In the genomic region with DNA sequence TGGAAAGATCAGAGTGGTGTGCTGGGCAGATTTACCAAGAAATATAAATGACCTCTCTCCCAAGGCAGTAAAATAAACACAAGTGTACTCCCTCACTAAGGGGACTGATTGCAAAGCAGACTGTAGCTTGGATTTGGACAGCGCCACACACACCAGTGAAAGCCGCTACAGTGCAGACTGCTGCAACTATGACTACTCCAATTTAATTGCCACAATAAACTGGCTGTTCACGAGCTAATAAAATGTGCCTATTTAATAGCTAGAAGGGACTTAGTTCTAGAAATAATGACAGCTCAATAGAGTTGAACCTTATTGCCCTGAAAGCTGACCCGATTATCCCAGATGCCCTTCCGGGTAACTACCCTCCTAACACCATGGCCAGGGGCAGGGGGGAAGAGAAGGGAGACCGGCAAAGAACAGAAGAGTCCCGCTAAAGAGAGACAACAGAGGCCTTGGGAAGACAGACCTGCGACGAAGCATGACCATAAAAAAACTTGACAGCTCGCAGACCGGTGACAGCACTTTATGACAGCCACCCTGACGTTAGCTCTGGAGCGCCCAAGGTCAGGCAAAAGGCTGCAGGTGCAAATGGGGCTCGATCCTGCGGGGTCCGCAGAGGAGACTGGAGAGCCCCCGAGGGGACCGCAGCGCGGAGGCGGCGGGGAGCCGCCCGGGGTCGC, we compare ENCODE assay signal across 7 mouse cellular contexts. TPM values are rescaled to one million over a fixed set of nuclear protein-coding genes. Genes with fewer than 3 reads are reported as not detected.
A peak's percentile ranks its signal among the peaks of the same experiment; 100 is the strongest.
DNase-seq lines count a peak whose midpoint lies in the region; ATAC-seq lines count a peak whose summit lies in the region.

No protein-coding gene starts in this region.

- no peak for ATAC-seq in neural tube, embryonic 11.5 days (ENCODE audit: insufficient read depth, low FRiP score, low TSS enrichment)
- ATAC-seq in embryonic facial prominence, embryonic 14.5 days (ENCODE audit: low read depth): no peak
- ATAC-seq in intestine, embryonic 14.5 days (replicated peaks; ENCODE audit: low FRiP score, low TSS enrichment, low read depth): 0 out of 2 replicates have a peak, but pooled peaks have one; percentile 6
- ATAC-seq in neural tube, embryonic 14.5 days (ENCODE audit: low read depth): peak; percentile 32; the same call in 1 of the 2 replicates

- H3K4me2 ChIP-seq in neural tube, embryonic 11.5 days (ENCODE audit: low read depth): peak overlapping the region; percentile 92
- H3K4me2 ChIP-seq in embryonic facial prominence, embryonic 14.5 days (ENCODE audit: low read depth, low read length): peak overlapping the region; percentile 69
- H3K4me2 ChIP-seq in intestine, embryonic 14.5 days (ENCODE audit: low read length): peak overlapping the region; percentile 94
- H3K4me2 ChIP-seq in neural tube, embryonic 14.5 days (ENCODE audit: low read depth, low read length): peak overlapping the region; percentile 97

- H3K36me3 ChIP-seq in neural tube, embryonic 11.5 days (ENCODE audit: control insufficient read depth, insufficient read depth, low read length): no peaks in the 10 kb centered on the region
- no peaks in the 10 kb centered on the region for H3K36me3 ChIP-seq in embryonic facial prominence, embryonic 14.5 days (ENCODE audit: control insufficient read depth, insufficient read depth, low read length)
- no peaks in the 10 kb centered on the region; the same call in 1 of the 2 replicates for H3K36me3 ChIP-seq in intestine, embryonic 14.5 days (ENCODE audit: control insufficient read depth, insufficient read depth, low read length)
- H3K36me3 ChIP-seq in neural tube, embryonic 14.5 days (ENCODE audit: control insufficient read depth, insufficient read depth, low read length): no peaks in the 10 kb centered on the region

- no peaks in the 10 kb centered on the region for H3K27me3 ChIP-seq in neural tube, embryonic 11.5 days (ENCODE audit: control insufficient read depth, insufficient read depth, low read length)
- no peaks in the 10 kb centered on the region for H3K27me3 ChIP-seq in embryonic facial prominence, embryonic 14.5 days (replicated peaks; ENCODE audit: control insufficient read depth, insufficient read depth, low read length)
- H3K27me3 ChIP-seq in intestine, embryonic 14.5 days (replicated peaks; ENCODE audit: control insufficient read depth, insufficient read depth, low read length): no peaks in the 10 kb centered on the region
- no peaks in the 10 kb centered on the region for H3K27me3 ChIP-seq in neural tube, embryonic 14.5 days (ENCODE audit: control insufficient read depth, insufficient read depth, low read length)

- no peak for DNase-seq in neural tube, embryonic 11.5 days (ENCODE audit: low spot score)
- no peak for DNase-seq in neural tube, embryonic 10.5 days (ENCODE audit: extremely low spot score, low spot score)
- no peak for DNase-seq in embryonic facial prominence, embryonic 14.5 days (ENCODE audit: low spot score)
- no peak for DNase-seq in intestine, embryonic 14.5 days (ENCODE audit: low spot score)
- DNase-seq in urinary bladder, adult 18-20 months (ENCODE audit: low spot score in 2 of 2): no peak
- DNase-seq in right cerebral cortex, adult 18-20 months: no peak

- H3K27ac ChIP-seq in neural tube, embryonic 11.5 days (ENCODE audit: low read depth, low read length): peak overlapping the region; percentile 78; the same call in 1 of the 2 replicates
- H3K27ac ChIP-seq in embryonic facial prominence, embryonic 14.5 days (replicated peaks; ENCODE audit: low read depth, low read length): peak overlapping the region; percentile 91; the same call in 1 of the 2 replicates
- H3K27ac ChIP-seq in intestine, embryonic 14.5 days (ENCODE audit: low read depth): peak overlapping the region; percentile 83
- H3K27ac ChIP-seq in neural tube, embryonic 14.5 days (ENCODE audit: low read depth, low read length): peak overlapping the region; percentile 90

- 4% methylated on average over 25 of the region's 25 CpGs for WGBS in neural tube, embryonic 11.5 days
- WGBS in embryonic facial prominence, embryonic 14.5 days: 9% methylated on average over 13 of the region's 25 CpGs
- 3% methylated on average over 25 of the region's 25 CpGs for WGBS in intestine, embryonic 14.5 days
- 2% methylated on average over 16 of the region's 25 CpGs for WGBS in neural tube, embryonic 14.5 days

- H3K9me3 ChIP-seq in neural tube, embryonic 11.5 days (ENCODE audit: control insufficient read depth, low read length): no peaks in the 10 kb centered on the region
- H3K9me3 ChIP-seq in embryonic facial prominence, embryonic 14.5 days (ENCODE audit: control insufficient read depth, low read length): no peaks in the 10 kb centered on the region
- no peaks in the 10 kb centered on the region for H3K9me3 ChIP-seq in intestine, embryonic 14.5 days (ENCODE audit: control insufficient read depth, low read length)
- H3K9me3 ChIP-seq in neural tube, embryonic 14.5 days (ENCODE audit: control insufficient read depth, low read length): no peaks in the 10 kb centered on the region

- peaks cover 19% of the 10 kb centered on the region for H3K4me1 ChIP-seq in neural tube, embryonic 11.5 days (ENCODE audit: control insufficient read depth, insufficient read depth, low read length)
- peaks cover 15% of the 10 kb centered on the region for H3K4me1 ChIP-seq in embryonic facial prominence, embryonic 14.5 days (ENCODE audit: control insufficient read depth, insufficient read depth, low read length)
- H3K4me1 ChIP-seq in intestine, embryonic 14.5 days (replicated peaks; ENCODE audit: control insufficient read depth, insufficient read depth, low read length): peaks cover 26% of the 10 kb centered on the region
- peaks cover 20% of the 10 kb centered on the region for H3K4me1 ChIP-seq in neural tube, embryonic 14.5 days (ENCODE audit: control insufficient read depth, insufficient read depth, low read length)

- H3K4me3 ChIP-seq in neural tube, embryonic 11.5 days (ENCODE audit: low read depth, low read length): peak overlapping the region; percentile 97
- peak overlapping the region; percentile 81 for H3K4me3 ChIP-seq in embryonic facial prominence, embryonic 14.5 days (ENCODE audit: low read depth, low read length)
- H3K4me3 ChIP-seq in intestine, embryonic 14.5 days (ENCODE audit: low read depth, low read length): peak overlapping the region; percentile 96
- peak overlapping the region; percentile 89 for H3K4me3 ChIP-seq in neural tube, embryonic 14.5 days (ENCODE audit: low read depth, low read length)

- peak overlapping the region; percentile 88 for H3K9ac ChIP-seq in neural tube, embryonic 11.5 days (ENCODE audit: low read length)
- peak overlapping the region; percentile 85 for H3K9ac ChIP-seq in embryonic facial prominence, embryonic 14.5 days (ENCODE audit: low read depth, low read length)
- H3K9ac ChIP-seq in intestine, embryonic 14.5 days (ENCODE audit: low read length): peak overlapping the region; percentile 79
- H3K9ac ChIP-seq in neural tube, embryonic 14.5 days (replicated peaks; ENCODE audit: low read depth, low read length): peak overlapping the region; percentile 81

RNA-seq across cellular contexts. Expression of a gene that starts 0.8 kb away (rescaled TPM):
- polyA plus RNA-seq in neural tube, embryonic 11.5 days (2014; fragmentation: Nextera tagmentation; extraction: Ambion mirVana): 33.0 and 33.9 TPM in 2 replicates
- polyA plus RNA-seq in embryonic facial prominence, embryonic 14.5 days (2014; fragmentation: Nextera tagmentation; extraction: Ambion mirVana): 29.9 and 32.6 TPM in 2 replicates
- polyA plus RNA-seq in intestine, embryonic 14.5 days (2014; fragmentation: Nextera tagmentation; extraction: Ambion mirVana): 28.8 and 30.6 TPM in 2 replicates
- polyA plus RNA-seq in neural tube, embryonic 14.5 days (2014; fragmentation: Nextera tagmentation; extraction: Ambion mirVana): 21.3 and 26.2 TPM in 2 replicates

RNA-seq across cellular contexts. Expression of a gene that starts 13.4 kb away (rescaled TPM):
- 12.0 and 13.7 TPM in 2 replicates for polyA plus RNA-seq in neural tube, embryonic 11.5 days (2014; fragmentation: Nextera tagmentation; extraction: Ambion mirVana)
- 8.5 and 9.6 TPM in 2 replicates for polyA plus RNA-seq in embryonic facial prominence, embryonic 14.5 days (2014; fragmentation: Nextera tagmentation; extraction: Ambion mirVana)
- 4.7 and 6.3 TPM in 2 replicates for polyA plus RNA-seq in intestine, embryonic 14.5 days (2014; fragmentation: Nextera tagmentation; extraction: Ambion mirVana)
- polyA plus RNA-seq in neural tube, embryonic 14.5 days (2014; fragmentation: Nextera tagmentation; extraction: Ambion mirVana): 35.3 and 36.9 TPM in 2 replicates

Comparison
In these comparisons a context has a peak if more than half of its experiments do, and no peak if none do; other contexts are left out.
1. ATAC-seq: peak in intestine, embryonic 14.5 days (single experiment) and neural tube, embryonic 14.5 days (single experiment); none in neural tube, embryonic 11.5 days (single experiment) and embryonic facial prominence, embryonic 14.5 days (single experiment).
2. Peak in every context shown above with its lines, with median percentiles within 50 percentile points of each other: H3K27ac ChIP-seq, H3K4me2 ChIP-seq, H3K4me3 ChIP-seq and H3K9ac ChIP-seq.